Mouse (Mus musculus) hindbrain, postnatal 0 days (tissue): ENCODE measurements around the gene Adk. TPM values are rescaled to one million over a fixed set of nuclear protein-coding genes. Genes with fewer than 3 reads are reported as not detected.
A peak's percentile ranks its signal among the peaks of the same experiment; 100 is the strongest.

Experiments used
- ATAC-seq: fragments of 200-750 bp; cut with Nextera tagmentation; 2 replicates; pipeline ENCODE4 v1.8.0; 2017; ENCODE audit warnings: mild to moderate bottlenecking, moderate TSS enrichment, moderate library complexity
- DNase-seq: peaks from one replicate; pipeline ENCODE4 v3.0.0-alpha.2; 2015; ENCODE audit warnings: low spot score
- H3K27ac ChIP-seq: fragments of 300-500 bp; sonication (generic); 2 replicates; pipeline ENCODE4 v1.5.1; 2014; ENCODE audit warnings: mild to moderate bottlenecking
- H3K27me3 ChIP-seq: fragments of 300-500 bp; sonication (generic); 2 replicates; pipeline ENCODE4 v1.6.1; 2014; ENCODE audit warnings: low read length, mixed read lengths; ENCODE audit not compliant: insufficient read depth
- H3K36me3 ChIP-seq: fragments of 300-500 bp; sonication (generic); 2 replicates; pipeline ENCODE4 v1.6.1; 2014; ENCODE audit warnings: low read length, mixed read lengths; ENCODE audit not compliant: insufficient read depth
- H3K4me1 ChIP-seq: fragments of 300-500 bp; sonication (generic); 2 replicates; pipeline ENCODE4 v1.6.1; 2014; ENCODE audit warnings: antibody characterized with exemption, low read length, mixed read lengths; ENCODE audit not compliant: insufficient read depth
- H3K4me2 ChIP-seq: fragments of 300-500 bp; sonication (generic); 2 replicates; pipeline ENCODE4 v1.6.1; 2014; ENCODE audit warnings: low read depth, mild to moderate bottlenecking, low read length, moderate library complexity, mixed read lengths
- H3K4me3 ChIP-seq: fragments of 300-500 bp; sonication (generic); 2 replicates; pipeline ENCODE4 v1.5.1; 2014; ENCODE audit warnings: low read length
- H3K9ac ChIP-seq: fragments of 300-500 bp; sonication (generic); replicated peaks from 2 replicates; pipeline ENCODE4 v1.6.1; 2014; ENCODE audit warnings: mild to moderate bottlenecking, low read length, moderate library complexity, mixed read lengths
- H3K9me3 ChIP-seq: fragments of 300-500 bp; sonication (generic); 2 replicates; pipeline ENCODE4 v1.6.1; 2016; ENCODE audit warnings: low read length, mixed read lengths
- CTCF ChIP-seq: IDR thresholded peaks from 2 replicates; pipeline ENCODE4 v1.5.1; 2016; ENCODE audit warnings: antibody characterized with exemption, control low read depth, low read depth
- WGBS: fragments of 180-500 bp; shearing (Covaris S2); extraction: QIAGEN DNeasy Blood & Tissue Kit; methylation state at CpG from one replicate; pipeline ENCODE4 v1.1.7; 2014; 5-methylcytosine and 5-hydroxymethylcytosine counted together
- polyA plus RNA-seq: library from polyadenylated mRNA; unstranded; fragments of >200 nt; fragmentation: Nextera tagmentation; extraction: Ambion mirVana; gene quantifications from 2 replicates; pipeline ENCODE4 v1.2.1, GENCODE M21; 2015
- total RNA-seq: library from RNA; depleted of rRNA; stranded (reverse); fragments of >200 nt; gene quantifications from 2 replicates; pipeline ENCODE4 v1.2.3, GENCODE M21; 2014

The Adk gene
- total and polyA plus RNA-seq, 2 experiments from 2014 or later: 27.4 to 63.5 TPM

- no peak for ATAC-seq
- 80% methylated on average over 11 of the region's 11 CpGs for WGBS
These were observed 23.2 kb upstream of the Adk start for GRCm38 (mm10) chr14:21029025-21029659.

DNA sequence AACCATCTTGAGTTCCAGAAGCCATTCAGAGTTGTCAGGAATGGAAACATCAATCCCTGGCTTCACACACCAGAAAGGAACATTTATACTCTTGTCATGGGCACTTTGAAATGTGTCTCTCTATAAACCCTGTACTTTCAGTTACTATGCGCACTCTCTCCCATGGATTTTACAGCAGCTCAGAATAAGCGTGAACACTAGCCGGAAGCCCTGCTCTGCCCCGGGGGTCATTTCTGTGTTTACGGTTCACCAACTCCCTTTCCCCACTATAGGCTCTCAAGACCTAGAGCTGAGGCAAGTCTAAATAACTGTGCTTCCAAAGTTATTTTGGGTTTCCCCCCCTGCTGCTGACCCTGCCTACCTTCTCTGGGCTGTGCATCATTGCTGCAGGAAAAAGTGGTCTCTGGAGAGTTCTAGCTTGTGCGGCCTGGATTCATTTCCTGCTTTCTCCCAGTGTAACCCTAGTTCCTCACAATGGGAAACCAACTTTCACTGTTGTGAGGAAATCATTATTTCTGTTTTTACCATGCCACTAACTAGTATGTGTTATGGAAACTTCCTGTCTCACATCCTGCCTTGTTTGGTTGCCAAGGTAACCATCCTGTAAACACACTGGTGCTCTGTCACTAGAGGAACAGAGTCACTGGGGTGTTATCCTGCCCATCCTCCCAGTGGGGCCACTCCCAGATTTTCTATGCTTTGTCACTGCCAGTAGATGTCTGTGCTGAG is 20.4 kb upstream of the Adk start:
- Histone ChIP-seq H3K9ac (no peak overlapping the region), H3K27ac (peak overlapping the region; percentile 9; the same call in 1 of the 2 replicates), H3K9me3 (no peaks in the 10 kb centered on the region), H3K27me3 (no peaks in the 10 kb centered on the region), H3K4me3 (no peak overlapping the region), H3K4me2 (no peak overlapping the region), H3K36me3 (peaks cover 42% of the 10 kb centered on the region), H3K4me1 (no peaks in the 10 kb centered on the region)
- ATAC-seq: peak; percentile 53
- 65% methylated on average over 6 of the region's 6 CpGs for WGBS
- DNase-seq: peak; percentile 31
- no peak for TF ChIP-seq CTCF

More at GRCm38 (mm10) chr14:21029025-21029659, 23.2 kb upstream of the Adk start:
- no peak overlapping the region for H3K4me3 ChIP-seq
- H3K4me1 ChIP-seq: no peaks in the 10 kb centered on the region
- TF ChIP-seq CTCF: no peak
- H3K27me3 ChIP-seq: no peaks in the 10 kb centered on the region
- DNase-seq: no peak
- no peaks in the 10 kb centered on the region for H3K9me3 ChIP-seq
- H3K9ac ChIP-seq: no peak overlapping the region
- H3K36me3 ChIP-seq: peaks cover 29% of the 10 kb centered on the region
- no peak overlapping the region for H3K27ac ChIP-seq
- H3K4me2 ChIP-seq: no peak overlapping the region

- ATAC-seq: no peak
- no peak overlapping the region for H3K27ac ChIP-seq
- WGBS: 88% methylated on average over 4 of the region's 4 CpGs
- no peaks in the 10 kb centered on the region for H3K27me3 ChIP-seq
- no peak for TF ChIP-seq CTCF
- no peaks in the 10 kb centered on the region for H3K9me3 ChIP-seq
- H3K4me1 ChIP-seq: no peaks in the 10 kb centered on the region
- peaks cover 37% of the 10 kb centered on the region for H3K36me3 ChIP-seq
- no peak overlapping the region for H3K4me2 ChIP-seq
- H3K4me3 ChIP-seq: no peak overlapping the region
- H3K9ac ChIP-seq: no peak overlapping the region
- no peak for DNase-seq
These were observed 18.1 kb upstream of the Adk start for GRCm38 (mm10) chr14:21034271-21034670.

DNA sequence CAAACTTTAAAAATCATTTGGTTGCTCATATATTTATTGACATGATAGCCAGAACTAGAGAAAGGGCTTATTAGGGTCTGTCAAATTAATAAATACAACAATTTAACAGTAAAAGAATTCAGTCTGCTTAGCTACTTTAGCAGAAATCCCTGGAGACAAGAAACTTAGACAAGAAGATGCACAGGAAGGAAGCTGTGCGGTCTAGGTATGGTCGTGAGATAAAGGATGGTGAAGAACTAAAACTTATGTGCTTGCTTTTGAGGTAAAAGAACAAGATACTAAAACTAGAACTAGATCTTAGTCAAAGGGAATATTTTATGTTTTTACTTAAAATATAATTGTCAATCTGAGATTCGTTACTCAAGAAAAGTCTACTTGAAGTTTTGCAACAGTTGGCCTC is 17.6 kb upstream of the Adk start:
- H3K27me3 ChIP-seq: no peaks in the 10 kb centered on the region
- ATAC-seq: no peak
- H3K4me3 ChIP-seq: no peak overlapping the region
- peaks cover 40% of the 10 kb centered on the region for H3K36me3 ChIP-seq
- no peaks in the 10 kb centered on the region for H3K4me1 ChIP-seq
- H3K4me2 ChIP-seq: no peak overlapping the region
- H3K9ac ChIP-seq: no peak overlapping the region
- no peak for TF ChIP-seq CTCF
- H3K9me3 ChIP-seq: no peaks in the 10 kb centered on the region
- 97% methylated on average over 3 of the region's 3 CpGs for WGBS
- H3K27ac ChIP-seq: no peak overlapping the region
- DNase-seq: no peak

GRCm38 (mm10) chr14:21039077-21039476 is 13.3 kb upstream of the Adk start:
- Histone ChIP-seq H3K9me3 (no peaks in the 10 kb centered on the region), H3K4me1 (no peaks in the 10 kb centered on the region), H3K4me3 (no peak overlapping the region), H3K27me3 (no peaks in the 10 kb centered on the region), H3K4me2 (no peak overlapping the region), H3K27ac (no peak overlapping the region), H3K36me3 (peaks cover 39% of the 10 kb centered on the region), H3K9ac (no peak overlapping the region)
- no peak for TF ChIP-seq CTCF
- WGBS: 93% methylated on average over 12 of the region's 12 CpGs
- ATAC-seq: no peak
- DNase-seq: no peak

DNA sequence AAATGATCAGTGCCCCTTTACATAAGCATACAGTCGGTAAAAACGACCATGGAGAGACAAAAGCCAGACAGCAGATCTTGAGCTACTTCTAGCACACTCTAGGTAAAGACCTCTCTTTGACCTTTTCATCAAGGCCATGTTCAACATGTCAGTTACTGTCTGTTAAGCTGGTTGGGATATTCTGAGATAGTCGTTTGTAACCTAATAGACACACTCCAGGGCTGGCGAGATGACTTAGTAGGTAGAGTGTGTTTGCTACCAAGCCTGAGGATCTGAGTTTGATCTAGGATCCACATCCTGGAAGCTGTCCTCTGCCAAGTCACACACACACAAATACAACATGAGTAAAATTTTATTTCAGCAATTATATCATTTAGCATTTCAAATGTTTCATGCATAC is 12.8 kb upstream of the Adk start:
- H3K4me3 ChIP-seq: no peak overlapping the region
- 91% methylated on average over 4 of the region's 4 CpGs for WGBS
- H3K9me3 ChIP-seq: no peaks in the 10 kb centered on the region
- H3K9ac ChIP-seq: no peak overlapping the region
- no peak overlapping the region for H3K27ac ChIP-seq
- no peak for ATAC-seq
- peaks cover 37% of the 10 kb centered on the region for H3K36me3 ChIP-seq
- no peaks in the 10 kb centered on the region for H3K4me1 ChIP-seq
- H3K4me2 ChIP-seq: no peak overlapping the region
- no peak for DNase-seq
- H3K27me3 ChIP-seq: no peaks in the 10 kb centered on the region
- TF ChIP-seq CTCF: no peak

DNA sequence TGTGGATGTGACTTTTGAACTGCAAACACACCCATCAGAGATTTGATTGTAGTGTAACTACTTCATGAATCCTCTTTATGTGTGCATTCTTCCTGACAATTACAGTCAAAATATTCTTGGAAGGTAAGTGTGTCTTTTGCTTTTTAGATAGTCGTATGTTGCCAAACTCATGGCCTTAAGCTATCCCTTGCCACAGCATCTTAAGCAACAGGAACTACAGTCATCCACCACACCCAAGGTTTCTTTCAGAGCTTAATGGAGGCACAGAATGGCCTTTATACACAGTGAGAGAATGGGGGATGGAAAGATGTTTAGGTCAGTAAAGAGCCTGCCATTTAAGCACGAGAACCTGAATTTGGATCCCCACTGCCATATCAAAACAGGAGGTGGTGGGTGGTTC is 4.5 kb upstream of the Adk start:
- TF ChIP-seq CTCF: no peak
- Histone ChIP-seq H3K9ac (no peak overlapping the region), H3K27ac (no peak overlapping the region), H3K9me3 (no peaks in the 10 kb centered on the region), H3K36me3 (peaks cover 1% of the 10 kb centered on the region; the same call in 1 of the 2 replicates), H3K4me2 (no peak overlapping the region), H3K27me3 (no peaks in the 10 kb centered on the region), H3K4me3 (no peak overlapping the region), H3K4me1 (no peaks in the 10 kb centered on the region)
- WGBS: 93% methylated on average over 2 of the region's 2 CpGs
- no peak for DNase-seq
- no peak for ATAC-seq
